Mouse (Mus musculus): ENCODE data around the gene AC124108.1.

- TF ChIP-seq POLR2A (IDR thresholded peaks at IDR 0.05; ENCODE audit: control insufficient read depth, low read depth, low read length) (no peak), CTCF (IDR thresholded peaks at IDR 0.05; ENCODE audit: control insufficient read depth, insufficient read depth, insufficient replicate concordance, low read depth, low read length) (no peak)
Measured at GRCm38 (mm10) chr1:132196337-132196736, 5.1 kb downstream of the AC124108.1 start.

Data from testis, adult 2 months (tissue).